Mouse (Mus musculus) duodenum, adult 2 months (tissue): Measurements from ENCODE around the gene Npb. TPM values are rescaled to one million over a fixed set of nuclear protein-coding genes. Genes with fewer than 3 reads are reported as not detected.

Experiments used
- polyA plus RNA-seq: library from polyadenylated mRNA; depleted of rRNA; stranded (reverse); fragments of >200 nt; gene quantifications from 2 replicates; pipeline ENCODE4 v1.2.3, GENCODE M21; 2012; ENCODE audit warnings: low replicate concordance; rRNA removed

Gene Npb
- 2.4 and 8.9 TPM in 2 replicates for polyA plus RNA-seq

GRCm38 (mm10) chr11:120608241-120609034, at the start of gene Npb:
Gene Npb, plus strand, starts transcription at chr11:120608477.

GRCm38 (mm10) chr11:120572752-120573584, 35.3 kb upstream of the Npb start, which contains the start of gene P4hb:
Gene P4hb, minus strand, starts transcription at chr11:120573253.

GRCm38 (mm10) chr11:120581490-120582267, 26.6 kb upstream of the Npb start, which contains the start of gene Arhgdia:
Gene Arhgdia, minus strand, starts transcription at chr11:120581624.

GRCm38 (mm10) chr11:120598283-120598989, 9.8 kb upstream of the Npb start, which contains the start of the genes Alyref and Anapc11:
Gene Alyref, minus strand, starts transcription at chr11:120598365.
Gene Anapc11, plus strand, starts transcription at chr11:120598421.

GRCm38 (mm10) chr11:120617519-120618112, 9.3 kb downstream of the Npb start, which contains the start of gene Pcyt2:
Gene Pcyt2, minus strand, starts transcription at chr11:120617936.

GRCm38 (mm10) chr11:120625152-120625775, 17.0 kb downstream of the Npb start, which contains the start of gene Sirt7:
Gene Sirt7, minus strand, starts transcription at chr11:120625240.

GRCm38 (mm10) chr11:120633520-120634343, 25.5 kb downstream of the Npb start, which contains the start of gene Mafg:
Gene Mafg, minus strand, starts transcription at chr11:120633600.

GRCm38 (mm10) chr11:120643601-120643987, 35.3 kb downstream of the Npb start, which contains the start of gene Pycr1:
Gene Pycr1, minus strand, starts transcription at chr11:120643769.

GRCm38 (mm10) chr11:120648001-120648476, 39.8 kb downstream of the Npb start, which contains the start of gene Myadml2:
Gene Myadml2, minus strand, starts transcription at chr11:120648158.

Other genes with a start within 250 kb of the Npb start
- gene Fscn2, start 246.9 kb upstream of the Npb start, polyA plus RNA-seq, result 0.12 TPM in 1 of 2 replicates, not detected in the other
- 49.3 and 67.2 TPM in 2 replicates for gene Faap100, start 229.7 kb upstream of the Npb start, polyA plus RNA-seq
- gene Nploc4, start 170.8 kb upstream of the Npb start, polyA plus RNA-seq, result 48.8 and 65.0 TPM in 2 replicates
- 0.11 and 0.41 TPM in 2 replicates for gene Tspan10, start 165.8 kb upstream of the Npb start, polyA plus RNA-seq
- 0.27 and 0.28 TPM in 2 replicates for gene Pde6g, start 155.0 kb upstream of the Npb start, polyA plus RNA-seq
- gene Oxld1, start 150.4 kb upstream of the Npb start, polyA plus RNA-seq, result 24.0 and 38.7 TPM in 2 replicates
- 4.9 and 6.0 TPM in 2 replicates for gene Ccdc137, start 150.4 kb upstream of the Npb start, polyA plus RNA-seq
- gene Arl16, start 140.9 kb upstream of the Npb start, polyA plus RNA-seq, result 12.1 and 13.4 TPM in 2 replicates
- 161 and 284 TPM in 2 replicates for gene Mrpl12, start 123.9 kb upstream of the Npb start, polyA plus RNA-seq
- gene Slc25a10, start 116.6 kb upstream of the Npb start, polyA plus RNA-seq, result 495 and 586 TPM in 2 replicates
- 1.7 and 2.5 TPM in 2 replicates for gene Gcgr, start 77.8 kb upstream of the Npb start, polyA plus RNA-seq
- gene Mcrip1, start 58.8 kb upstream of the Npb start, polyA plus RNA-seq, result 28.4 and 38.6 TPM in 2 replicates
- gene Ppp1r27, start 57.3 kb upstream of the Npb start, polyA plus RNA-seq, result not detected in 2 replicates
- 428 and 758 TPM in 2 replicates for gene P4hb, start 35.2 kb upstream of the Npb start, polyA plus RNA-seq
- 773 and 1,267 TPM in 2 replicates for gene Arhgdia, start 26.9 kb upstream of the Npb start, polyA plus RNA-seq
- gene Alyref, start 10.1 kb upstream of the Npb start, polyA plus RNA-seq, result 10.3 and 18.4 TPM in 2 replicates
- 97.9 and 105 TPM in 2 replicates for gene Anapc11, start 10.1 kb upstream of the Npb start, polyA plus RNA-seq
- gene Pcyt2, start 9.5 kb downstream of the Npb start, polyA plus RNA-seq, result 661 and 912 TPM in 2 replicates
- gene Sirt7, start 16.8 kb downstream of the Npb start, polyA plus RNA-seq, result 89.3 and 105 TPM in 2 replicates
- 29.6 and 39.6 TPM in 2 replicates for gene Mafg, start 25.1 kb downstream of the Npb start, polyA plus RNA-seq
- 7.4 and 36.8 TPM in 2 replicates for gene Pycr1, start 35.3 kb downstream of the Npb start, polyA plus RNA-seq
- 0.45 and 0.62 TPM in 2 replicates for gene Myadml2, start 39.7 kb downstream of the Npb start, polyA plus RNA-seq
- 0.69 and 4.7 TPM in 2 replicates for gene Notum, start 52.7 kb downstream of the Npb start, polyA plus RNA-seq
- 164 and 233 TPM in 2 replicates for gene Aspscr1, start 64.5 kb downstream of the Npb start, polyA plus RNA-seq
- 68.1 and 86.7 TPM in 2 replicates for gene Cenpx, start 105.3 kb downstream of the Npb start, polyA plus RNA-seq
- gene Lrrc45, start 105.4 kb downstream of the Npb start, polyA plus RNA-seq, result 19.5 and 23.4 TPM in 2 replicates
- 7.2 and 8.1 TPM in 2 replicates for gene Rac3, start 113.0 kb downstream of the Npb start, polyA plus RNA-seq
- gene Dcxr, start 118.8 kb downstream of the Npb start, polyA plus RNA-seq, result 116 and 156 TPM in 2 replicates
- 4.2 and 5.5 TPM in 2 replicates for gene Cbr2, start 123.6 kb downstream of the Npb start, polyA plus RNA-seq
- 1.4 and 3.2 TPM in 2 replicates for gene Hmga1b, start 154.3 kb downstream of the Npb start, polyA plus RNA-seq
- gene Rfng, start 175.7 kb downstream of the Npb start, polyA plus RNA-seq, result 94.9 and 139 TPM in 2 replicates
- gene Gps1, start 175.8 kb downstream of the Npb start, polyA plus RNA-seq, result 82.5 and 85.8 TPM in 2 replicates
- gene Dus1l, start 187.9 kb downstream of the Npb start, polyA plus RNA-seq, result 28.7 and 29.8 TPM in 2 replicates
- 195 and 525 TPM in 2 replicates for gene Fasn, start 216.1 kb downstream of the Npb start, polyA plus RNA-seq